Mouse (Mus musculus): ENCODE measurements around the gene Fxr1. TPM values are rescaled to one million over a fixed set of nuclear protein-coding genes. Genes with fewer than 3 reads are reported as not detected.

Gene Fxr1
- 24.4 and 24.9 TPM in 2 replicates for polyA plus RNA-seq (2012; rRNA removed)

GRCm38 (mm10) chr3:34019540-34020381, at the start of gene Fxr1:
Fxr1 (plus strand) TSS chr3:34019943.

DNA sequence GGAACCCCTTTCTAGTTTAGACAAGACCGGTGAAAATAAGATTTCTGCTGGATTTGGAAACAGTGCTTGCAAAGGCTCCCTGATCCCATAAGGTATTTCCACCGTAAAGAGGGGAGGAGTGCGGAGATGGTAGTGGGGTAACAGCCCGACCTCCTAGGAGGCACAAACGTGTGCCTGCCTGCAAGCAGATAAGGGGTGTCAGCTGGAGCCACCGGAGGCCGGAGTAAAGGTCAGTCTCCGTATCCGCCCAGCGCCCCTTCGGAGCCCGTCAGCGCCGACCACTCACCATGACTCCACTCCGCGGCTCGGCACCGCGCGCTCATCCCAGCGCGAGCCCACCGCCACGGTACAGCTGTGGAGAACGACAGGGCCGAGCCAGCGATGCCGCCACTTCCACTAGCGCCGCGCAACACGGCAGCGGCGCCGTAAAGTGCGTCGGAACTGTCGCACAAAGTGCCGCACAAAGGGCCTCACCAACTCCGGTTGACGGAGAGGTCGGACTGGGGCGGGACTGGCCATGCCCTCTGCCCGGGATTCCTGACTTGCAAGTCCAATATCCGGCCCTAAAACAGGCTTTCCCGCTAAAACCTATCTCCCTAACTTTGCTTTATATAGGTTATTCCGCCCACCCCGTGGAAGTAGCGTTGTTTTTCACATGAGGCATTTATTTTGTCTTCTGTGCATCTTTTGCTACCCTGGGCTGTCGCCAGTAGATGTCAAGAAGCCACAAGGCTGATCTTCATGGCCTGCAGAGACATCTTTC, 61.3 kb downstream of the Fxr1 start, which contains the start of gene Dnajc19:
Dnajc19 (minus strand) TSS at position 422 of the 763 bp plus-strand sequence.

Other genes starting within 250 kb of the Fxr1 start
- 9.1 and 9.9 TPM in 2 replicates for gene Ttc14, start 220.1 kb upstream of the Fxr1 start, polyA plus RNA-seq (2012; rRNA removed)
- gene Ccdc39, start 175.6 kb upstream of the Fxr1 start, polyA plus RNA-seq (2012; rRNA removed), result 0.31 and 0.38 TPM in 2 replicates
- 67.1 and 75.4 TPM in 2 replicates for gene Dnajc19, start 61.4 kb downstream of the Fxr1 start, polyA plus RNA-seq (2012; rRNA removed)